Mouse (Mus musculus) layer of hippocampus, adult 2 months (tissue): Measurements from ENCODE around the gene Smim20. TPM values are rescaled to one million over a fixed set of nuclear protein-coding genes. Genes with fewer than 3 reads are reported as not detected.

ENCODE experiments used
- DNase-seq, 2 experiments: peaks; one replicate each; pipeline ENCODE4 v3.0.0; 2022; ENCODE audit warnings: low spot score in 2 of 2
- H3K27ac ChIP-seq: fragments of 200-600 bp; 2 replicates; pipeline ENCODE4 v1.8.1; 2022
- H3K4me3 ChIP-seq: fragments of 200-600 bp; 2 replicates; pipeline ENCODE4 v1.8.1; 2022; ENCODE audit warnings: mild to moderate bottlenecking
- CTCF ChIP-seq: fragments of 200-600 bp; conservative IDR thresholded peaks from 2 replicates; pipeline ENCODE4 v1.8.1; 2022; ENCODE audit warnings: antibody characterized with exemption, mild to moderate bottlenecking, moderate library complexity
- total RNA-seq, 2 experiments: library from RNA; stranded (reverse); gene quantifications; 2 replicates each; pipeline ENCODE4 v1.2.3; 2021

Smim20 gene
- total RNA-seq, 2 experiments from 2014 or later, result 41.1 to 43.7 TPM

DNA sequence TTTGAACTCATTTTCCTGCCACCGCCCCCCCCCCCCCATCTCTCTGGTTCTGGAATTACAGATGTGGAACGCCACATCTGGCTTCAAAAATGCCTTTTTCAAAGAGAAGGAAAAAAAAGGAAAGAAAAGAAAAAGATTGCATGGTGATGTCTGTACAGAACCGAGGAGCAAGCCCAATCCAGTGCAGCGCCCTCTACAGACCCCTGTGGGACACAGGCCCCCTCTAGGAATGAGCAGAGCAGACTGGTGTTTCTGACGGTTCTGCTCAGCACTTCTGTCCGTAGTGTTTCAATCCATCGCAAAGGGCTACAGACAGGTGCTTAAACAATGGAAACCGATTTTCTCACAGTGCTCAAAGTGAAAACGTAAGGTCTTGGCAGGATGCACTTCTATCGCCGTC is 55.6 kb downstream of the Smim20 start:
- Histone ChIP-seq H3K27ac (no peak overlapping the region), H3K4me3 (no peak overlapping the region)
- DNase-seq, result no peak
- peak; percentile 49 for TF ChIP-seq CTCF

DNA sequence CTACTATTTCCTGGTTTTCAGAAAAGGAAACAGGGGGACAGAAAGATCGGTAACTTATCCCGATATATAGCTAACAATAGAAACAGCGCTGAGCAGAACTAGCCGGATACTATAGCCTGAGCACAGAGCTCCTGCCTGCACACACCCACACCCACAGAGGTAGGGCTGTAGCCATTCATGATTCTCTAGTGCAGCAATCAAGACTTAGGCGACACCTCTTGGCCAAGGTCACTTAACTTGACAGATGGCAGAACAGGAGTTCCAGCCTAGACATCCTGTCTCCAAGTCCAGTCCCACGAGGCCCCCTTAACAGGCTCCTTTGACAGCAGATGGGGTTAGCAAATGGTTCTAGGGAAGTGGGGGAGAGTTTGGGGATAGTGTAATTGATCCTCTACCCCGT is 56.2 kb downstream of the Smim20 start:
- no peak for TF ChIP-seq CTCF
- Histone ChIP-seq H3K4me3 (no peak overlapping the region), H3K27ac (no peak overlapping the region)
- no peak for DNase-seq

DNA sequence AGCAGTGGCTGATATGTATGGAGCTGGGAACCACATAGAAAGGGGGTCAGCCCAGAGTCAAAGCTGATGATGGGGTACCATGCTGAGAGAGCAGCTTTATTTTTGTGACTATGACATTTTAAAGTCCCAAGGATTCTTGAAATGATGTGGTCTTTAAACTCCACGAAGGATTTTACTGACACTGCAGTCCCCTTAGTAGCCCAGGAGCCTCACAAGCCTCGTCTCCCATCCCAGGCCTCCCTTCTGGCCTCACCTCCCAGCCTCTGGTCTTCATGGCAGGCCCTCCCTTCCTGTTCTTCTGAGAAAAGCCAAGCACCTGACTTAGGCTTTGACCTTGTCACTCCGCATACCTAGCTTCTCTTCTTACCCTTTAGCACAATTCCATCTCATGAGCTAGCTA is 57.4 kb downstream of the Smim20 start:
- H3K4me3 ChIP-seq, result no peak overlapping the region
- DNase-seq, result no peak
- no peak for TF ChIP-seq CTCF
- no peak overlapping the region for H3K27ac ChIP-seq

DNA sequence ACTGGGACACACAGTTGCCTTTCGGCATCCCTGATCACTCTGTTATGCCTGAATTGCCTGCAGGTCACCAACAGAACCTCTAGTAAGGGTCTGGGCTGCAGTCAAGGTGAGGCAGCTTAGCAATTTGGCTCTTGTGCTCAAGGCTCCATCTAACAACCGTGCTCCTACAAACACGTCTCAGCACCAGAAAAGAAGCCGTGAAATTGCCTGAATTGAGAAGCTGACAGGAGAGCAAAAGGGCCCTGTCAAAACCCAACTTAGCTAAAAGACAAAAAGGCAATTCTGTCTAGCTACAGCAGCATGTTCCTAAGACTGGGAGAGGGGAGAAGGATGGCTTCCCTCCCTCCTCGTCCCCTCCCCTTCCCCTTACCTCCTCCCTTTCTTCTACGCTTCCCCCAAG is 57.9 kb downstream of the Smim20 start:
- no peak for DNase-seq
- Histone ChIP-seq H3K4me3 (no peak overlapping the region), H3K27ac (no peak overlapping the region)
- no peak for TF ChIP-seq CTCF

DNA sequence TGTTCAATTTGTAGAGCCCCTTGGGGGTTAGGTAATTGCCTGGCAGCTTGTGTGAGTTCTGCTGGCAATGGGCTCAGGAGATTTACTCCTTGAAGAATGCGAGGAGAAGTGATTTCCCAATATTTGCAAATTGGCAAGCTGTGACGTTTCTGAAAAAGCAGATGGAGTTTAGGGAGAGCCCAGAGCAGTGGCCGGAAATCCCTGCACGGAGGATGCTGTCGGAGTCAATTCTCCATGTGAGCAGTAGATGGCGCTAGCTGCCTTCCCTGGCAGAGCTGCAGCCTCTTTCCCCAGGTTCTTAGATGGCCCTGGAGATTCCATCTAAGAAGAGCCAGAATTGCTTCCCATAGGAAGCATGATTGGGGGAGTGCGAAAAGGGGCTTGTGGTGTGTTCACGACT is 59.1 kb downstream of the Smim20 start:
- peak; percentile 98 for TF ChIP-seq CTCF
- H3K4me3 ChIP-seq, result no peak overlapping the region
- peak; percentile 81 for DNase-seq
- H3K27ac ChIP-seq, result no peak overlapping the region

DNA sequence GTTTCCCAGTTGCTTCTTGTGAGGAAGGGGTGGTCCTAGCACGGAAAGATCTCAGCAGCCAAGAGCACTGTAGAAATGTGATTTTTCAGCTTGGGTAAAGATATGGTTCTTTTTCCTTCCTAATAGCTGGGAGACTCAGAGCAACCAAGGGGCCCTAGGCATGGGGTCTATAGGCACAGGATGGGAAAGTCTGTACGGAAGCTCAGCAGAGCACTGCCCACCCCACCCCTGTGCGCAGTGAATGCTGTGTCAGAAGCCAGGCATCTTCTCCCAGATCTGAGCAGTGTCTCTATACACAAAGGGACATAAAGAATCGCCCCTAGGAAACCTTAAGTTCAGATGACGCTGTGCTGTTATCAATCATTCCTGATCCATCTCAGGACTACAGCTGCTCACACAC is 59.6 kb downstream of the Smim20 start:
- DNase-seq, result no peak
- H3K27ac ChIP-seq, result no peak overlapping the region
- H3K4me3 ChIP-seq, result no peak overlapping the region
- TF ChIP-seq CTCF, result no peak

Other genes starting within 250 kb of the Smim20 start
- not detected for gene Slc34a2, start 229.0 kb upstream of the Smim20 start, total RNA-seq
- gene Sel1l3, start 53.2 kb upstream of the Smim20 start, total RNA-seq, result 10 to 100 TPM; 38.3 to 40.7 TPM
- 10 to 100 TPM; 21.6 to 24.0 TPM for gene Rbpj, start 199.1 kb downstream of the Smim20 start, total RNA-seq